Mouse (Mus musculus): Measurements from ENCODE around the gene Hoxd3.

The Hoxd3 gene

DNA sequence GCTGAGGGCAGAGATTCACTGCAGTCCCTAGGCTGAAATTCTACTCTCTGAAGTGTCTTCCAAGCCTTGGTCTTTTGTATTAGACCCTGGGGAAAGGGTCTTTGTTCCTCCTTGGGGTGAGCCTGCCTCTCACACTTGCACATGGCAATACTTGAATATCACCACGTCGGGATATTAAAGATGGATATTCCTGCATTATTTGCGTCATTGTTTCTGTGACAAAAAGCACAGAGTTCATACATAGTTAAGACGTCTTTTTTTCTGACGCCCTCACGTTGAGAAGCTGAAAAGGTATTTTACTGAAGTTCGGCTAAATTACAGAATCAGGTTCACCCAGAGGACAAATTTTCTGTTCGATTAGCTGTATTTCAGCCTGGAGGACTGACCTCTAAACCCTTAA is 18.6 kb downstream of the Hoxd3 start:
- no peak for DNase-seq (ENCODE audit: low spot score)

DNA sequence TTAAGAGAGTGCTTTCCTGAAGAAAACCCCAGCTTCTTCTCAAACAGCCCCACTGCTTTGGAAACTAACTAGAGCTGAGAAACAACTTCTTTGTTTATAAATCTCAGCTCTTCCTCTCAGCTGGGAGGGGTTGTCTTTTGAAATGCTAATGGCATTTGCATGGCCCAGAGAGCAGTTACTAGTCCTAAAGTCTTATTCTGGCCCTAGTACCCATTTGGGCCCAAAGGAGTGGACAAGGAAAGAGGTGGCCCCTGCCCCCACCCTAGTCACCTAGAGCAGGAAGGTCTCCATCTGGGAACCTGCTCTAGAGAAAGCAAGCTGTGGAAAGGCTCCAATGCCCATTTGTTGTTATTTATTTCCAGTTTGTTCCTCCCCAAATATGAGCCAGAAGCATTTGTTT is 19.3 kb downstream of the Hoxd3 start:
- DNase-seq (ENCODE audit: low spot score): no peak

DNA sequence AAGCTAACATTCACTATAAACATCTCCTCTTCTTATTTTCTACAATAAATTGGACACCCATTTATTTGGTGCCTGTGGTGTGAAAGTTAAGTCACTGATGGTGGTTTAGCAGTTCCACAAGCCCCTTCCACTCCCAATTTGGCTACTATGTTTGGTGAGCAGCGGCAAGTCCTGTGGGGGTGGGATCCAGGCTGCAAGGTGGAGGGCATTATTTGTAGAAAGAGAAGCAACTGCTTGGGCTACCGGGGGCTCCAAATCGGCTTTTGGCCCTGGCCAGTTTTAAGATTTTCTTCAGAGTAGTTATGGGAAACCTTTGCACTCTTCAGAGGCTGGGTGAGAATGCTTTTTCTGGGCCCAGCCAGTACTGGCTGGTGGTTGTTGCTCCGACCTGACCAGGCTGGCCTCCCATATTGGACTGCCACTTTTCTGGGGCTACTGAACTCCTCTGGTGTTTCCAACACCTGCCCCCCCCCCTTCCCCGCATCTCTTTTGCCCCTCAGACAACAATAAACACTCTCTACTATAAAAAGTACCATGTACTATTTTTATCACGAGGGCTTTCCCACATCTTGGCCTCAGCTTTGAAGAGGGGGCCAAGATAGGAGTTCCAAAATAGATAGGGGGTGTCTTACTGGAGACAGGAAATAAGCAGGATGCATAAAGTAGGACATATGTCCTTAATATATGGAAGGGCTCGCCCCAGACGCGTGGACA is 20.2 kb downstream of the Hoxd3 start:
- DNase-seq (ENCODE audit: low spot score): no peak

DNA sequence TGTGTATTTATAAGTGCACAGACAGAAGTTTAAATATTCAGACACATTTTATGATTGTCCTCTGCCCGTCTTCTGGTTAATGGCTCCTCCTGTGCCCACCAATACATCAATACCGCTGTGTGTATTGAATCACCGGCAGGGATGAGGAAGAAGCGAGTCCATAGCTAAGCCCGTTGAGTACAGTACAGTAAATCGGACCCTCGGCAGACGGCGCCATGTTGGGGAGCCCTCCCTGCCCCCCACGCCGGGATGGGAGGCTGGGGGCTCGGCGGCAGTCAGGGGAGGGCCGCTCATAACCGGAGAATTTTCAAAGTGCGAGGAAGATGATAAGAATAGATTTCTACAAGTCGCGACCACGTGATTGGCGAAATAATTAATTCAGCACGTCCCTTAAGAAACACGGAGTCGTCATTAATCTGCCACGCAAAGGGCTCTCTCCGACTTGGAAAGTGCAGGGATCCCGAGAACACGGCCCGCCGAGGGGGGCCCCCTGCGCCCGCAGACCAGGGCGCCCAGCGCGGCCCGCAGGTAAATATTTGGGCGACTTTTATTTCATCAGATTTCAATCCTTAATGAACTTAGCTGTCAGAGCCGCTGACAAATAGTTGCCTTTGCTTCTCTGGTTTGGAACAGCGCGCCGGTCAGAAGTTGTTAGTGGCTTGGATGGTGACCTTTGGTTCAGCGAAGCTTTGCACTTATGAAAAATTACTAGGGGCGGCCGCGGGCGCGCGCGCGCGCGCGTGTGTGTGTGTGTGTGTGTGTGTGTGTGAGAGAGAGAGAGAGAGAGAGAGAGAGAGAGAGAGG is 21.0 kb downstream of the Hoxd3 start:
- no peak for DNase-seq (ENCODE audit: low spot score)

DNA sequence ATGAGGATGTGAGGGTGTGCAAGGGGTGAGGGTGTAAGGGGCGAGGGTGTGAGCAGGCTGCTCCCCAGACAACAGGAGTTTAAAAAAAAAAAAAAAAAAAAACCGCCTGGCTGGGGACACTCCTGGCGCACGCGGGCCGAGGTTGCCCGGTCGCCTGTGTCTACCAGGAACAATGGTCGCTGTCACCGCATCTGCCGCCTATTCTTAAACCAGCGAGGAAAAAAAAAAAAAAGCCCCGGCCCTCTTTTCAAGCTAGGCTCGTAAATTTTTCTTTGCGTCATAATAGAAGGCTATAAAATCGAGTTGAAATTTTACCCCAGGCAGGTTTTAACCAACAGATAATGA is 21.6 kb downstream of the Hoxd3 start:
- no peak for DNase-seq (ENCODE audit: low spot score)

DNA sequence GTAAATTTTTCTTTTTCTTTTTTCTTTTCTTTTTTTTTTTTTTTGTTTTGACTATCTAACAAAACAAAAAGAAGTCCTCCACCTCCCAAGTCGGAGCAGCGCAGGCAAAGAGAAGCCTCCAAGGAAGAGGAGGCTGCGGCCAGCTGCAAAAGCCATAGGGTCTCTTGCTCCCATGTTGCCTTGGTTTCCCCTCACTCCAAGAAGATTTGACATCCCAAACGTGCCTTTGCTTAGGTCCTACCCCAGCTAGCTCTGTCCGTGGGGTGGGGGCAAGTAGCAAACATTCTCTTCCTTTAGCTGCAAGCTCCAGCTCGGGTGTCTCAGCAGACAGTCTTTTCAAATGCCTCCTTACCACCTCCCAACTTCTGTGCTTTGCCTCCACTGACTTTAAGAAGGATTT is 22.0 kb downstream of the Hoxd3 start:
- DNase-seq (ENCODE audit: low spot score): no peak

DNA sequence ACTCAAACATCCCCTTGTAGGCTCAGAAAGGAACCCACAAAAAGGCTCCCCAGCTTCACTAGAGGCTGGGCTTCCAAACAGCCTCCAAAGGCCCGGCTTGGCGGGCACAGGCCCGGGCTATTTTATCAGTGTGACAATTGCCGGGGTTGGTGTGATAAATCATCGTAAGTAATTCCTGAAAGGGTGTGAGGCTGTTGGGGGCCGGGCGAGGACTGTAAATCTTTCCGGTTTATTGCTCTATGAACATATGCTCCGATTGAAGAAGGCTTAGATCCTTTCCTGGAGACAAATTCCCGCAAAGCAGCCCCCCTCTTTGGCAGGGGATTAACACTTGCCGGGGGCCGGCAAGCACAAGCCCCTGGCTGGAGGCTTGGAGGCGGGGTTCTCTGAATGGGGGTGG is 22.7 kb downstream of the Hoxd3 start:
- DNase-seq (ENCODE audit: low spot score): no peak

DNA sequence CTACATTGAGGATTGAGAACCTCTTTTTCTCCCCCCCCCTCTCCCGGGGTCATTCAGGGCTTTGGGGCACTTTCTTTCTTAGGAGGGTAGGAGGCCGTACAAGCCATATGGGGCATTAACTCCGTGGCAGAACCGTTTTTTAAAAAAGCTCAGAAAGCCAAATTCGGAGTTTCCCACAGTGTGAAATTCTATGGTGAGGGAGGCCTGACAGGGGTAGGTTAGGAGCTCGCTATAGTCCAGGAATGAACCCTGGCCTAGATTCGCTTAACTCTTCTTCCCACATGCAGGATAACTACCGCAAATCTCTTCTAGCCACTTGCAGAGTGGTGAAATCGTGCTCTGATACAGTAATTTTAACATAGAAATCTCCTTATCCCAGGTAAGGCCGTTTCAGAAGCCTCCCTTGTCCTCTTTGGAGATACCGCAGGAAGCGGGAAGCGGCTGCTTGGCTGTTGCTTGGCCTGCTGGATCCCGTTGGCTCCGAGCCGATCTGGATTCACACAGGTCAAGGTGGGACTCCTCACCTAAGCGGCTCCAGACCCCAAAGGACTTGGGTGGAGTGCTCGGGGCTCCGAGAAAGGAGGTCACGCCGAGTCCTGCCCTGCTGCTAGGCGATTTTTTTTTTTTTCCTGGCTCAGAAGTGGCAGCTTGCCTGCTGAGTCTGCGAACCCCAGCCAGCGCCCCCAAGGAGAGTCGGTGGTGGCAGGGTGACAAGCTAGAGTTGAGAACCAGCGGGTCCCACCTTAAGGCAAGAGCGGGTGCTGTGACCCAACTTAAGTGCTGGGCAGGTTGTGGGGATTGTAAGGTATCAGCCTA is 23.5 kb downstream of the Hoxd3 start:
- DNase-seq (ENCODE audit: low spot score): no peak

DNA sequence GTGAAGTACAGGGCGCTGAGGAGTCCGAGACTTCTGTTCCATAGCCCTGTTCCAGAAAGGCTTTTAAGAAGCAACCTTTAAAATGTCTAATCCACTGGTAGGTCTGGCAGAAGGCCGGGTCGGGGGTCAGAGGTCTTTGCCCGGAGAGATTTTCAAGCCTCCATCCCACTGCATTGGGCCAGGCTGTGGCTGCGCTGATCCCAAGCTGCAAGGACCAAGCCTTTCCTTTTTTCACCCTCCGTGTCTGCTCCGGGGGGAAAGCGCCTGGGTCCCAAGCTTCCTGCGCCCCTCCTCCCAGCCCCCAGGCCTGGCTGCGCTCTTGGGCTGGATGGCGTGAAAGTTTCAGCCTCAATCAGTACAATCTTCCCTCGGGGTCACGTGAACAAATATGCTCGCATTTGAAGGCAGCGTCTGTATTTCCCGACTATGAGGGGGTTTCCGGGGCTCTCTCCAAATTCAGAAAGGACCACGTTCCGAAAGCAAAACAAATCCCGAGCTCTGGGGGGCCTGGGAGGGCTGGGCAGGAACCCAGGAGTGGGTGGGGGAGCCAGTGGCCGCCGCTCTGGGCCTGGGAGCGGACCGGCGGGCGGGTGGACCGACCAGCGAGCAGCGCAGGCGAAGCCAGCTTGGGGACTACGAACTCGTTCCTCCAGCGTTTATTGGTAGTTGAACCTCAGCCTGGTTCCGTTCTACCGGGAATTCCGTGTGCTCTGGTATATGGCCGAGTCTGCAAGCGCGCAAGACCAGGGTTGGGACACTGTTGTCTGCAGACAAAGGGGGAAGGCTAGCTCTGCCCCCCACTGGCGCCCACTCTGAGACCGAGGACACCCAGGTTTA is 24.3 kb downstream of the Hoxd3 start:
- no peak for DNase-seq (ENCODE audit: low spot score)

DNA sequence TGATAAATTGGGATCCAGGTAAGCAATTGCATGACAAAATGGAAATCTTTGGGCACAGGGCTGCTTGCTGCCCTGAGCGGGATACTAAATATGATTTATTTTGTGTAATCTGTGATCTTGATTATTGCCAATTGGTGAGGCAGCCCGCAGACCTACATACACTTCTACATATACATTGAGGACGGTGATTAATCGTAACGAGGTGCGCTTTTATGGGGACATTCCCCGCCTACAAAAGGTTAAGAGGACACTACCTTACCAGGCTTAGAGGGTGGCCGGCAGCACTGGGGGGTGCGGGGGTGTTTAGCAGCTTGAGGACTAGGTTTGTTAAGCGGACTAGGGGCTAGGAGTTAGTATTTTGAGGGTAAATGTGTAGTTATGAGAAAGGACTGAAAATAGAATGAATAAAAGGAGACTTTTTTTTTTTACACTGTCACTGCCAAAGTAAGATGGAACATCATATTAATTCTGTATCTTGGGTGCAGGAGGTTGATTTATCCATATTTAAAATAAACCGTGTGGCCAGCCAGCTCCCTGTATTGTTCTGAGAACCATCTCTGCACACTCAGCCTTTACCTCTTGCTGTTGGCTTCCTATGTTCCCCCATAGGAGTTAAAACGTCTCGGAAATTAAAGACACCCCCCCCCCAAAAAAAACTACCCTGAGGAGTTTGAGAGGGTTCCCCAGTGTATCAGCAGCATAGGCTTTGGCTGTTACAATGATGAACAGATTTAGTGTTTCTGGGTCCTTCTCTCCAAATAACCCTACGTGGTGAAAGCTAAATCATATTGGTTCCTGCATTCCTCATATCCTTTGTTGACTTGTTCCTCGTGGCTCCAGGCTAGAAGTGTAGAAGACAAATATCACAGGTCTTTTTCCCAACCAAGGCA is 25.2 kb downstream of the Hoxd3 start:
- no peak for DNase-seq (ENCODE audit: low spot score)

DNA sequence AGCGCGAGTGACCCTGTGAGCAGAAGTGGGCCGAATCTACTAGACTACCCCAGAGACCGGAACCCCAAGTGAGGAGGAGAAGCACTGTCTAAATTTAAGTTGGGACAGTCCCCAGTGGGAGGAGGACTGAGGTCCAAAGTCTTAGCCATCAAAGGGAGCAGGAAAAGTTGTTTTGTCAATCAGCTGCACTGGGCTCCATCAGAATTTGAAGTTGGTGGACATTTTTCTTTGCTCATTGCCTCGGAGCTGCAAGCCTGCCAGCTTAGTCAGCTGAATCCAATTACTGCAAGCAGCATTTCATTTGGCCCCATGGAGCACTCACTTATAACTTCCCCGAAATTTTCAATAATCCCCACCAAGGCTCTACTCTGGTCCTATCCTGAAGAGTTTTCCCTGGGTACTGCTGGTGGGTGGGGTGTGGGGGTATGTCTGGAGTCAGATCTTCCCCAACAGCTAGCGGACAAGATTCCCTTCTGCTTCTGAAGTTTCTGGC is 25.9 kb downstream of the Hoxd3 start:
- no peak for DNase-seq (ENCODE audit: low spot score)

DNA sequence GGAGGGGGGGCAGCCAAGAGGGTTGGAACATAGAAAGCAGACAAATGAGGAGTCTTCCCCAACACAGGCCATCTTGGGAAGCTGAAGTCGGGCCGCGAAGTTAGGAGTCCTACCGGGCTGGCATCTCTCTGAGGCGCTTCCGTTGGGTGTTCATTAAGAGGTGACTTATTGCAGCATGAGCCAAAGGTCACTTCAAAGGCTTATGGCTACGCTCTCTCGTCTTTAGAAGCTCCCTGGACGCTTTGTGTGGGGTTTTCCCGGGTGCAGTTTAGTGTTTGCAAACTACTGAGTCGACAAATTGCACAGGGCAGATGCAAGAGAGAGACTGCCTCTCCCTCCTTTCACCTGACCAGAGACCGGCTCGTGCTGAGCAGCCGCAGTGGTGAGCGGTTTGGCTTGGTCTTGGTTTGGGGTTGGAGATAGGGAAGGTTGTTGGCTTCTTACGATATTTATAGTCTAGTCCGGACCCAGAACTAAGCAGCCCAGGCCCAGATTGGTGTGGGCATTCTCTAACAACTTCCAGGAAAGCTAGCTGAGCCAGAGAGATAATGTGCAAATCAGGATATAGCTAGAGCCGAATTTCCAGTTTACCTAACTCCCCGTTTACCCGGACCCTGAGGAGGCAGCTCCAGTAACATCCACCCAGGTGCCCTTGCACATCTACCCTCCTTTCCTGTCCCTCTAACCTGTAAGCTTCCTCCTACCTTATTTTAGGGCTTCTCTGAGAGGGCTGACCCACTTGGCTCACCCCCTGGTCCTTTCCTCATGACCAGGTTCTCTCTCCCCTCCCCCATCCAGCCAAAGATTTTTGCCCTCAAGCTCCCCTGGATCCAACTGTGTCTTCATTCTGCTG is 27.1 kb downstream of the Hoxd3 start:
- DNase-seq (ENCODE audit: low spot score): no peak

DNA sequence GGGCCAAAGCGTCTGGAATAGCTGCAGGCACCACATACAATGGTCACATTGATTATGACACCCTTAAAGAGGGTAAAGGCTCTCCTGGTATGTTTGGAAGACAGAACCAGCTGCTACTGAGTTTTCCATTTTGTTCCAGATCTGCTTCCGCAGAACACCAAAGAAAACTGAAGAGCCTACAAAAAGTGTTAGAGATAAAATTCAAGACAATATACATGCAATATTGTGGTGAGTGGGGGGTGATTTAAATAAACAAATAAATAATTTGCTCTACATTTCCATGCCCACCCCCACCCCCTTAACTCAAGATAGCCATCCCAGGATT is 27.7 kb downstream of the Hoxd3 start:
- no peak for DNase-seq (ENCODE audit: low spot score)

DNA sequence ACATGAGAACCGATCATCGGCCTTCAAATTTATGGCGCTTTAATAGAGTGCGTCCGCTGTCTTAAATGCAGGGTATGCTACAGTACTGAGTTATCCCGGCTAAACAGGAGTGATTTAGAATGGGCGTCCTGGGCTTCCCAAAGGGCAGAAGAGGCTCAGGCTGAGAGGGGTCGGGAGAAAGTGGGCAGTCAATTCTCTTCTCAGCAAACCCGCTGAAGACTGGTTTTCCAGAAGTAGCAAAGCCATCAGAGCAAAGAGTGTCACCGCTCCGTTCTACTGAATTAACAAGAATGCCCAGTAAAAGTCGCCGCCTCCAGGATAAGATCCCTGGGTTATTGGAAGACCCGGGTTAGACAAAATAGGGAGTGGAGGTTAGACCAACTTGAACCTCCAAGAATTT is 28.1 kb downstream of the Hoxd3 start:
- DNase-seq (ENCODE audit: low spot score): no peak

DNA sequence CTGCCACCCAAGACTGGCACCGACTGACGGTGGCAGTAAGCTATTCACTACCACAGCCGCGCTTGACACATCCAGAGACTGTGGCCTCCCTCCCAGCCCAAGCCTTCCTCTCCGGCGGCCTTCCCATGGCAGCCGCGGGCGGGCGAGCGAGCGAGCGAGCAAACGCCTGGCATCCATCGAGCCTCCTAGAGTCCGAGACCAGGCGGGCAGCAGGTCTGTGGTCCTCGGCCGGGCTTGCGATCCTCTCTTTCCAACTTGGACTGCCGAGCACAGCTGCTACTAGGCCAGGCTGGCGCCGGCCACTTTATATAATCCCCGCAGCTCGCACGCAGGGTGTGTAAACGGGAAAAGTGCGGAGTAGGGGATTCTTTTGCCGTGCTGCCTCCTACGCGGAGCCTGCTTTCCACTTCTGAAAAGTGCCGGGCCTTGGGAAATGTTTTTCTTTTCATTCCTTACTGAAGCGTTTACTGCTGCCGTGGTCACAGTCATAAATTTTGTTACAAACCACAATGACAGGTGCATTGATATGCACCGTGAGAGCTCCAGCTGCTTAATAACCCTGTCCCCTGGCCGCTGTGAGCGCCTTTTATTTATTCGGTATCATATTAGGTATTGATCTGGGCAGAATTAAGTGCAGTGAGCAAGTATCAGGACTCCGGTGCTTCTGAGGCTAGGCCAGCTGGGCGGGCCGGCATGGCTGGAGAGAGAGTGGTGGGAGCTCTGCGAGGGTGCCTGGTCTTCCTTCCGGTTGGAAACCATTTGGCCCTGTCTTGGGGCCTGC is 28.8 kb downstream of the Hoxd3 start:
- DNase-seq (ENCODE audit: low spot score): no peak

DNA sequence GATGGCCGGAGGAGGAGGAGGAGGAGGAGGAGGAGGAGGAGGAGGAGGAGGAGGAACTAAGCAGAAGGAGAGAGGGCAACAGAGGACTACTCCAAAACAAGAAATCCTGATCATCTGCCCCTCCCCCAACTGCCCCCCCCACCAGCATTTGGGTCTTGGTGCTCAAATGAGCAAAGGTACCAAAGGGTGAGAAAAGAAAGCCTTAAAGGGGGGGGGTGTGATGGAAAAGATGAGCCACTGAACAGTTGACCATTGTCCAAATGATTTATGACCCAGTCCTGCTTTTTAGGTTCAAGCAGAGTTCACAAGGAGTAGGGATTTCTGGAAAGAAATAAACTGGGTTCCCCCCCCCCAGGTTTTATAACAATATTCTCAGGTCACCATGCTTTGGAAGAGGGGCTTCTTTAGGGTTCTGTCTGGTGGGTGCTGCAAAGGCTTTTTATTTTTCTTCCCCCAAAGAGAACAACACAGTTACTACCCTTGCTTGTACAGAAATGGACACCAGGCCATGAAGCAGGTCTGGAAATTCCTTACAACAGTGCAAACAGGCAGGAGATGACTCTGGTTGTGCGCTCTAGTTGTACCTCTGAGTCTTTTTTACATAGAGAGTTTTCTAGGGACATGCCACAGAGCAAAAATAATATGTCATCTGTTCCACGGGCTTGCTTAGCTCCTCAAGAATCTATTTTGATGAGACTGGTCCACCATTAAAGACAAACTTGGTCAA is 29.7 kb downstream of the Hoxd3 start:
- DNase-seq (ENCODE audit: low spot score): no peak

DNA sequence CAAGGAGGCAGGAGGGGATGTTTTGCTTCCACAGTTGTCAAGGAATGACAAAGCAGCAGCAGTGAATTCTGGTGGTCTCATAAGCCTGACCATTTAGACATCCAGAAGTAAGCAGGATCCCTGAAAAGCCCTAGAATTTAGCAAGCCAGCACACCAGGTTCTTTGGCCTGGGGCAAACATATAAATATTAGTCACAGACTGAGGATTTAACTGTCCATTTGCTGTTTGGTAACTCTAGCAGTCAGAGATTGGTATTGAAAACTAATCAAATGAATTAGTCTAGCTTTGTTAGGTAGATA is 30.2 kb downstream of the Hoxd3 start:
- no peak for DNase-seq (ENCODE audit: low spot score)

DNA sequence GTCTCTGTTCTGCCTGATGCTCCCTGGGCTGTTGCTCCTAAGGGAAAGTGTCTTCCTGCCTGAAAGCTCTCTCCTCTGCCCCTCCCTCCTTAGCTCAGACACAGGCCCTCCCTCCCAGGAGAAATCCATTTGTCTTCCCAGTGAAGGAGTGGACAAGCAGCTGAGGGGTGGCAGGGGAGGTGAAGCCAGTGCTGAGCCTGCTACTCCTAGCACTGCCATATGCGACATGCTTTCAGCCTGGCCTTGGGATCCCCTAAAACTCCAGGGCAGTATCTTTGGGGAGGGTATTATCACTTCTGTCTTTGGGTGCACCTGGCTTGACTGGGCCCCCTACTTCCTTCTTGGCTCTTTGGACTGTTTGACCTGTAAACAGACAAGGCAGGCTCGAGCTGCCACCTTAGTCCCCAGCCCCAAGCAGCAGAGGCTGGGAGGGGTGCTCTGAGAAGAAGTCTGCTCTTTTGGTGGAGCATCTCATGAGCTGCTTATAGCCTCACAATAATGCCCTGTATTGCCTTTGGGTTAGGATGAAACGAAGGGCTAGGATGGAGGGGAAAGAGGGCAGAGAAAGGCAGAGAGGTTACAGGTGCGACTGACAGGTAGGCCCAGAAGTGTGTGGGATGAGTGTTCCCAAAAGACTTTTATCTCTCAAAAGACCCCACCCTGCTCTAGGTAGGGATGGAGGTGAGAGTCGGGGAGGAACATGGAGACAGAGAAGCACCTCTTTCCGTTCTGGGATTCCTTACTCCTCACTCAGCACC is 34.0 kb downstream of the Hoxd3 start:
- no peak for DNase-seq (ENCODE audit: low spot score)
